In genomic region chr2:84715562-84716361, GRCm38 (mm10) we compare ENCODE assay signal across 7 mouse cellular contexts. TPM values are rescaled to one million over a fixed set of nuclear protein-coding genes. Genes with fewer than 3 reads are reported as not detected.
DNase-seq lines count a peak whose midpoint lies in the region; ATAC-seq and TF ChIP-seq lines count a peak whose summit lies in the region.

No protein-coding gene starts in this region.

- WGBS in hindbrain, postnatal 0 days = under 1% methylated on average over 33 of the region's 33 CpGs
- 2% methylated on average over 33 of the region's 33 CpGs for WGBS in macrophage (ENCODE audit: missing documents)

- peak overlapping the region; percentile 97 for H3K27ac ChIP-seq in hindbrain, postnatal 0 days
- peak overlapping the region; percentile 83 for H3K27ac ChIP-seq in macrophage

- H3K27me3 ChIP-seq in hindbrain, postnatal 0 days (ENCODE audit: insufficient read depth, low read length) = no peaks in the 10 kb centered on the region

- H3K79me2 ChIP-seq in macrophage (ENCODE audit: inconsistent target) = peaks cover 37% of the 10 kb centered on the region

- H3K9ac ChIP-seq in hindbrain, postnatal 0 days (replicated peaks; ENCODE audit: low read length) = peak overlapping the region; percentile 95

- peak; percentile 91 for DNase-seq in T-cell, adult 2 months (ENCODE audit: low spot score)
- peak; percentile 75 for DNase-seq in cerebellum, adult 8-10 months
- DNase-seq in frontal cortex, postnatal 25 days (ENCODE audit: low spot score in 2 of 2) = peak; percentile 46 to 59
- DNase-seq in hindbrain, postnatal 0 days (ENCODE audit: low spot score) = peak; percentile 96
- peak; percentile 76 to 95 for DNase-seq in left cerebral cortex, adult 8-10 months (ENCODE audit: low spot score in 2 of 2)
- peak; percentile 60 for DNase-seq in right cerebral cortex, postnatal 14 days

- no peaks in the 10 kb centered on the region for H3K9me3 ChIP-seq in hindbrain, postnatal 0 days (ENCODE audit: low read length)

- H3K4me1 ChIP-seq in hindbrain, postnatal 0 days (ENCODE audit: insufficient read depth, low read length) = 0 out of 2 replicates have a peak, but pooled peaks cover 6% of the 10 kb centered on the region

- no peak for TF ChIP-seq CTCF in hindbrain, postnatal 0 days (IDR thresholded peaks at IDR 0.05; ENCODE audit: low read depth)

- H3K4me3 ChIP-seq in hindbrain, postnatal 0 days (ENCODE audit: low read length) = peak overlapping the region; percentile 97
- H3K4me3 ChIP-seq in macrophage (ENCODE audit: inconsistent target) = peak overlapping the region; percentile 59

- peak overlapping the region; percentile 94 for H3K4me2 ChIP-seq in hindbrain, postnatal 0 days (ENCODE audit: low read depth, low read length)

- peak; percentile 96 for ATAC-seq in hindbrain, postnatal 0 days

- peaks cover 2% of the 10 kb centered on the region; the same call in 1 of the 2 replicates for H3K36me3 ChIP-seq in hindbrain, postnatal 0 days (ENCODE audit: insufficient read depth, low read length)
- peaks cover 2% of the 10 kb centered on the region; the same call in 1 of the 2 replicates for H3K36me3 ChIP-seq in macrophage (ENCODE audit: inconsistent target)

RNA-seq across cellular contexts. Expression of gene Zdhhc5, which starts 0.8 kb away (rescaled TPM):
- total RNA-seq in hindbrain, postnatal 0 days (2014; rRNA removed) = 38.2 and 41.3 TPM in 2 replicates
- 14.6 and 16.8 TPM in 2 replicates for polyA plus RNA-seq in hindbrain, postnatal 0 days (2015; fragmentation: Nextera tagmentation; extraction: Ambion mirVana)
- total RNA-seq in left cerebral cortex, adult 8-10 months (2022) = 10 to 100 TPM; 38.3 to 42.1 (median 40.2) TPM
- total RNA-seq in macrophage (2018; cell fraction: chromatin; rRNA removed) = 10 to 100 TPM; 12.9 to 54.2 (median 28.4) TPM
- total RNA-seq in macrophage (2018; cell fraction: cytosol; rRNA removed) = 10 to 100 TPM; 45.8 to 89.3 (median 62.5) TPM
- total RNA-seq in macrophage (2018; cell fraction: nucleus; rRNA removed) = 100 to 1,000 TPM in 1 of 26 experiments, 10 to 100 TPM in 25; 34.7 to 121 (median 65.3) TPM
- 32.4 to 50.5 TPM (median 45.2 TPM) in 3 replicates for polyA plus RNA-seq in macrophage (2018)

RNA-seq across cellular contexts. Expression of gene Clp1, which starts 11.4 kb away (rescaled TPM):
- total RNA-seq in hindbrain, postnatal 0 days (2014; rRNA removed) = 6.3 and 14.3 TPM in 2 replicates
- polyA plus RNA-seq in hindbrain, postnatal 0 days (2015; fragmentation: Nextera tagmentation; extraction: Ambion mirVana) = 11.2 and 12.0 TPM in 2 replicates
- 10 to 100 TPM in 2 of 4 experiments, 1 to 10 TPM in 2; 9.1 to 11.1 (median 10.3) TPM for total RNA-seq in left cerebral cortex, adult 8-10 months (2022)
- total RNA-seq in macrophage (2018; cell fraction: chromatin; rRNA removed) = 10 to 100 TPM in 10 of 26 experiments, 1 to 10 TPM in 16; 4.2 to 12.4 (median 9.1) TPM
- total RNA-seq in macrophage (2018; cell fraction: cytosol; rRNA removed) = 10 to 100 TPM in 25 of 26 experiments, 1 to 10 TPM in 1; 9.6 to 25.7 (median 16.7) TPM
- total RNA-seq in macrophage (2018; cell fraction: nucleus; rRNA removed) = 10 to 100 TPM in 23 of 26 experiments, 1 to 10 TPM in 3; 8.9 to 25.2 (median 14.1) TPM
- polyA plus RNA-seq in macrophage (2018) = 8.7 to 16.7 TPM (median 10.6 TPM) in 3 replicates

RNA-seq across cellular contexts. Expression of gene Ypel4, which starts 18.1 kb away (rescaled TPM):
- total RNA-seq in hindbrain, postnatal 0 days (2014; rRNA removed) = 10.0 and 16.8 TPM in 2 replicates
- polyA plus RNA-seq in hindbrain, postnatal 0 days (2015; fragmentation: Nextera tagmentation; extraction: Ambion mirVana) = 12.3 and 13.1 TPM in 2 replicates
- 10 to 100 TPM; 67.7 to 77.9 (median 74.4) TPM for total RNA-seq in left cerebral cortex, adult 8-10 months (2022)
- 1 to 10 TPM in 3 of 26 experiments, under 1 TPM in 3, not detected in 20; 0.42 to 1.4 (median 0.99) TPM for total RNA-seq in macrophage (2018; cell fraction: chromatin; rRNA removed)
- under 1 TPM in 6 of 26 experiments, not detected in 20; 0.09 to 0.24 (median 0.10) TPM for total RNA-seq in macrophage (2018; cell fraction: cytosol; rRNA removed)
- 1 to 10 TPM in 3 of 26 experiments, under 1 TPM in 5, not detected in 18; 0.42 to 1.7 (median 0.71) TPM for total RNA-seq in macrophage (2018; cell fraction: nucleus; rRNA removed)
- not detected in 3 replicates for polyA plus RNA-seq in macrophage (2018)

RNA-seq across cellular contexts. Expression of gene Gm19426, which starts 27.7 kb away (rescaled TPM):
- total RNA-seq in hindbrain, postnatal 0 days (2014; rRNA removed) = 2.9 and 4.3 TPM in 2 replicates
- polyA plus RNA-seq in hindbrain, postnatal 0 days (2015; fragmentation: Nextera tagmentation; extraction: Ambion mirVana) = 3.8 and 6.1 TPM in 2 replicates
- 1 to 10 TPM in 2 of 4 experiments, under 1 TPM in 2; 0.89 to 2.3 (median 1.3) TPM for total RNA-seq in left cerebral cortex, adult 8-10 months (2022)
- not detected for total RNA-seq in macrophage (2018; cell fraction: chromatin; rRNA removed)
- not detected for total RNA-seq in macrophage (2018; cell fraction: cytosol; rRNA removed)
- total RNA-seq in macrophage (2018; cell fraction: nucleus; rRNA removed) = not detected
- not detected in 3 replicates for polyA plus RNA-seq in macrophage (2018)

RNA-seq across cellular contexts. Expression of gene Tmx2, which starts 36.8 kb away (rescaled TPM):
- total RNA-seq in hindbrain, postnatal 0 days (2014; rRNA removed) = 133 and 150 TPM in 2 replicates
- 342 and 347 TPM in 2 replicates for polyA plus RNA-seq in hindbrain, postnatal 0 days (2015; fragmentation: Nextera tagmentation; extraction: Ambion mirVana)
- 100 to 1,000 TPM; 243 to 260 (median 256) TPM for total RNA-seq in left cerebral cortex, adult 8-10 months (2022)
- total RNA-seq in macrophage (2018; cell fraction: chromatin; rRNA removed) = 10 to 100 TPM in 7 of 26 experiments, 1 to 10 TPM in 18, under 1 TPM in 1; 0.62 to 18.8 (median 7.2) TPM
- total RNA-seq in macrophage (2018; cell fraction: cytosol; rRNA removed) = 100 to 1,000 TPM in 4 of 26 experiments, 10 to 100 TPM in 22; 47.8 to 119 (median 74.6) TPM
- 10 to 100 TPM in 25 of 26 experiments, 1 to 10 TPM in 1; 9.1 to 88.8 (median 45.2) TPM for total RNA-seq in macrophage (2018; cell fraction: nucleus; rRNA removed)
- 50.9 to 82.2 TPM (median 59.6 TPM) in 3 replicates for polyA plus RNA-seq in macrophage (2018)

Comparison
In these comparisons a context has a peak if more than half of its experiments do, and no peak if none do; other contexts are left out.
1. Peak in every context shown above with its lines: DNase-seq, ATAC-seq, H3K4me3 ChIP-seq and H3K27ac ChIP-seq.